Mouse (Mus musculus) limb, embryonic 11.5 days (tissue): ENCODE data around the gene Cdk16. TPM values are rescaled to one million over a fixed set of nuclear protein-coding genes. Genes with fewer than 3 reads are reported as not detected.
A peak's percentile ranks its signal among the peaks of the same experiment; 100 is the strongest.

Source experiments
- ATAC-seq: fragments of 200-750 bp; cut with Nextera tagmentation; 2 replicates; pipeline ENCODE4 v1.8.0; 2017; ENCODE audit warnings: low read depth; ENCODE audit not compliant: insufficient number of reproducible peaks, low FRiP score, low TSS enrichment
- DNase-seq: peaks from one replicate; pipeline ENCODE4 v3.0.0-alpha.2; 2015; ENCODE audit warnings: low spot score
- H3K27ac ChIP-seq: fragments of 300-500 bp; sonication (generic); replicated peaks from 2 replicates; pipeline ENCODE4 v1.5.1; 2014; ENCODE audit warnings: low read depth, mild to moderate bottlenecking, low read length
- H3K27me3 ChIP-seq: fragments of 300-500 bp; sonication (generic); 2 replicates; pipeline ENCODE4 v1.6.1; 2014; ENCODE audit warnings: mild to moderate bottlenecking, low read length, mixed read lengths; ENCODE audit not compliant: control insufficient read depth, insufficient read depth
- H3K36me3 ChIP-seq: fragments of 300-500 bp; sonication (generic); 2 replicates; pipeline ENCODE4 v1.6.1; 2014; ENCODE audit warnings: mild to moderate bottlenecking, low read length, moderate library complexity, mixed read lengths; ENCODE audit not compliant: control insufficient read depth, insufficient read depth
- H3K4me1 ChIP-seq: fragments of 300-500 bp; sonication (generic); 2 replicates; pipeline ENCODE4 v1.6.1; 2014; ENCODE audit warnings: low read length, mixed read lengths; ENCODE audit not compliant: control insufficient read depth, insufficient read depth
- H3K4me2 ChIP-seq: fragments of 300-500 bp; sonication (generic); 2 replicates; pipeline ENCODE4 v1.6.1; 2014; ENCODE audit warnings: low read depth, mild to moderate bottlenecking, moderate library complexity; ENCODE audit not compliant: severe bottlenecking
- H3K4me3 ChIP-seq: fragments of 300-500 bp; sonication (generic); 2 replicates; pipeline ENCODE4 v1.5.1; 2014; ENCODE audit warnings: low read depth, low read length
- H3K9ac ChIP-seq: fragments of 300-500 bp; sonication (generic); 2 replicates; pipeline ENCODE4 v1.6.1; 2014; ENCODE audit warnings: mild to moderate bottlenecking, low read length
- H3K9me3 ChIP-seq: fragments of 300-500 bp; sonication (generic); 2 replicates; pipeline ENCODE4 v1.6.1; 2016; ENCODE audit warnings: low read length; ENCODE audit not compliant: control insufficient read depth
- WGBS: fragments of 180-500 bp; shearing (Covaris S2); extraction: QIAGEN DNeasy Blood & Tissue Kit; methylation state at CpG from one replicate; pipeline ENCODE4 v1.1.7; 2014; 5-methylcytosine and 5-hydroxymethylcytosine counted together
- polyA plus RNA-seq: library from polyadenylated mRNA; unstranded; fragments of >200 nt; fragmentation: Nextera tagmentation; extraction: Ambion mirVana; gene quantifications from 2 replicates; pipeline ENCODE4 v1.2.1, GENCODE M21; 2014

The Cdk16 gene
- polyA plus RNA-seq, 1 experiment from 2014 or later = 97.3 TPM

- H3K4me3 ChIP-seq = peak overlapping the region; percentile 59
- H3K4me1 ChIP-seq = no peaks in the 10 kb centered on the region
- 15% methylated on average over 9 of the region's 9 CpGs for WGBS
- peaks cover 2% of the 10 kb centered on the region; the same call in 1 of the 2 replicates for H3K36me3 ChIP-seq
- peak overlapping the region; percentile 70 for H3K9ac ChIP-seq
- H3K4me2 ChIP-seq = peak overlapping the region; percentile 50
- no peak for ATAC-seq
- no peak overlapping the region; the same call in 1 of the 2 replicates for H3K27ac ChIP-seq
- no peaks in the 10 kb centered on the region for H3K27me3 ChIP-seq
- DNase-seq = no peak
- no peaks in the 10 kb centered on the region; the same call in 1 of the 2 replicates for H3K9me3 ChIP-seq
These were observed 24.3 kb upstream of the Cdk16 start for GRCm38 (mm10) chrX:20663444-20663790.

DNA sequence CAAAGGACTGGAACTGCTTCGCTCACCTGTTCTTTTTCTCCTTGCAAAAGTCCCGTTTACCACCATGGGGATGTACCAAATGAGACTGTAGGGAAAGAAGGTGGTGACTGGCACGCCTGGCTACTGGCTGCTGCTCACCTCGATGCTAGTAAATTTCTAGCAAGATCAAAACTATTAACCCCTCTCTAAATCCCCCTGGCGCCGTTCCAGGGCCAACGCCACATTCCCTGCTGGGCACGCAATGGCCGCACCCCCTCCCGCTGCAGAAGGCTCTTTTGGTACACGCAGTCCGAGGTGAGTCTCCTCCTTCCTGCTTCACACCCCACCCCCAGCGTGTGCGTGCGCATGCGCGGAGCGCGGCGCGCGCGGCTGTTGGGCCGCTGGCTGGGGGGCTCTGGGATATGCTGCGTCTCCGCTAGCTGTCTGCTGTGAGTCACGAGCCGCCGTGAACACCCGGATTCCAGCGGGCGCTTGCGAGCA is 354 bp downstream of the Cdk16 start:
- H3K27me3 ChIP-seq = no peaks in the 10 kb centered on the region
- WGBS = 18% methylated on average over 33 of the region's 33 CpGs
- no peaks in the 10 kb centered on the region for H3K36me3 ChIP-seq
- H3K4me3 ChIP-seq = peak overlapping the region; percentile 48
- peak overlapping the region; percentile 95 for H3K27ac ChIP-seq
- H3K9me3 ChIP-seq = no peaks in the 10 kb centered on the region
- ATAC-seq (peak; percentile 87), DNase-seq (peak; percentile 80)
- H3K9ac ChIP-seq = peak overlapping the region; percentile 81
- no peaks in the 10 kb centered on the region for H3K4me1 ChIP-seq
- peak overlapping the region; percentile 53 for H3K4me2 ChIP-seq

DNA sequence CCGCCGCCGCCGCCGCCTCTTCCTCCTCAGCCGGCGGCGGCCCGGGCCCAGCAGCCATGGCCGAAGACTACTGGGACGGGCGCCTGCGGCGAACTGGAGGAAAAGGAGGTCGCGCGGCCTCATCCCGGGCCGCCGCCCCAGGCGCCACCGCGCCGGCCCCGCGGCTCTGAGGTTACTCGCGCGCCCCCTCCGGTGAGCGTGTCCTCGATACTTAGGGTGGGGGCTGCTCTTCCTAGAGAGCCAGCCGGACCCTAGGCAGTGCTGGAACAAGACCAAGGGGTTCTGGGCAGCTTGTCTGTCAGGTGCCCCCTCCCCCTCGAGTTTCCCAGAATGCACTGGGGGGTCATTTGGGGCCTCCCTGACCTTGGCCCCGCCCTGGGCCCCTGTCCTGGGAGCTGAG is 861 bp downstream of the Cdk16 start:
- 10% methylated on average over 21 of the region's 35 CpGs for WGBS
- peak overlapping the region; percentile 95 for H3K27ac ChIP-seq

DNA sequence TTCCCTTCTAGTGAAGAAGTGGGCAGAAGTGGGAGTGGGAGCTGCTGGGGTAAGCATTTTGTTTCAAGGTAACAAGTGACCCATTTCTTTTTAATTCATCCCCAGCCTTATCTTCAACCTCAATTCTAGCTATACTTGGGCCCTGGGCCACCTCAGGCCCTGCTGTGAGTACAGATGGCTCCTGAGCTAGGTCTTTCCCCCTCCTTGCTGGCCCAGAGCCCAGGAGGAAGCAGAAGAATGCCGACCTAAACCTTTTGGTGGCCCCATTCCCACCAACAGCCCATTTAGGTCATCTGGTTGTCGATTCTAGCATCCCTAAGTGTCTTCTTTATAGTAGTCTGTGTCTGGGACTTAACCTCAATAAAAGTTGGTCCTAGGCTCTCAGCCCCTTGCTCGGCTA is 3.8 kb downstream of the Cdk16 start:
- H3K4me2 ChIP-seq = no peak overlapping the region
- whole genome bisulfite sequencing = 82% methylated on average over 3 of the region's 3 CpGs
- H3K9ac ChIP-seq = no peak overlapping the region
- H3K27ac ChIP-seq = no peak overlapping the region
- ATAC-seq (no peak), DNase-seq (no peak)
- H3K9me3 ChIP-seq = no peaks in the 10 kb centered on the region
- H3K4me3 ChIP-seq = no peak overlapping the region
- 0 out of 2 replicates have a peak, but pooled peaks cover 4% of the 10 kb centered on the region for H3K36me3 ChIP-seq
- no peaks in the 10 kb centered on the region for H3K4me1 ChIP-seq
- no peaks in the 10 kb centered on the region for H3K27me3 ChIP-seq

More for the DNA sequence above, 861 bp downstream of the Cdk16 start:
- peak; percentile 70 for DNase-seq
- Histone ChIP-seq H3K4me3 (peak overlapping the region; percentile 48), H3K9ac (peak overlapping the region; percentile 81), H3K36me3 (no peaks in the 10 kb centered on the region), H3K4me2 (peak overlapping the region; percentile 53), H3K4me1 (no peaks in the 10 kb centered on the region), H3K9me3 (no peaks in the 10 kb centered on the region), H3K27me3 (no peaks in the 10 kb centered on the region)
- ATAC-seq = peak; percentile 70

DNA sequence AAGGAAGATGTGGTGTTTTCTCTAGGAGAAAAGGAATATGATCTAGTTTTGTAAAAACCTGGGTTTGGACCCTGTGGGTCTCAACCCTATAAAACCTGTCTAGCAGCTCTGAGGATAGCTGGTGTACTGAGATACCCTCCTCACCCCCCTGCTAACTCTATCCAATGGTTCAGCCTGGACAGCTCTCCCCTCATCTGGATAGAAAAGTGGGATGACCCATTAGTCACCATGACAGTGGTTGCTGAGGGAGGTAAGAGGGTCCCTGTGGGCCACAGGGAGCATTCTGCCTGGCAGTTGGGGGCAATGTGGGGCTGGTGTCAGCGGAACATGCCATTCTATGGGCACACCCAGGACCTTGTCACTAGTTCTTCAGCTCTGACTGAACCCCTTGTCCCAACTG is 4.9 kb downstream of the Cdk16 start:
- Histone ChIP-seq H3K27ac (no peak overlapping the region), H3K4me1 (no peaks in the 10 kb centered on the region), H3K4me3 (no peak overlapping the region), H3K27me3 (no peaks in the 10 kb centered on the region), H3K9ac (no peak overlapping the region), H3K4me2 (no peak overlapping the region), H3K9me3 (no peaks in the 10 kb centered on the region), H3K36me3 (peaks cover 4% of the 10 kb centered on the region; the same call in 1 of the 2 replicates)
- no peak for DNase-seq
- ATAC-seq = no peak
- WGBS = 83% methylated on average over 1 of the region's 1 CpGs

DNA sequence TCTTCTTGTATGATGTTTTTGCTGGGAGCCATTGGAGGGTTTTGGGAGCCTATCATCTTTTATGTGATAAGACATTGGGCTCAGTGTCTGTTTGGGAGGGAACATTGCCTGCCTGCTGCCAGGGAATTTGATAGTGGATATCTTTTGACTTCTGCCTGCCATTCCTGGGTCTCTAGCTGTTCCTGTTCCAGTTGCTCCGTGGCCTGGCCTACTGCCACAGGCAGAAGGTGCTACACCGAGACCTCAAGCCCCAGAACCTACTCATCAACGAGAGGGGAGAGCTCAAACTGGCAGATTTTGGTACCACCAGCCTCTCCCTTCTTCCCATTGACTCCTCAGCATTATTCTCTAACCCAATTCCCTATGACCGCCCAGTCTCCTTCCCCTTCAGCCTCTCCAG is 8.1 kb downstream of the Cdk16 start:
- H3K4me3 ChIP-seq = no peak overlapping the region
- H3K27me3 ChIP-seq = no peaks in the 10 kb centered on the region
- DNase-seq (no peak), ATAC-seq (no peak)
- peaks cover 4% of the 10 kb centered on the region; the same call in 1 of the 2 replicates for H3K36me3 ChIP-seq
- H3K27ac ChIP-seq = no peak overlapping the region
- H3K9ac ChIP-seq = no peak overlapping the region
- no peak overlapping the region for H3K4me2 ChIP-seq
- no peaks in the 10 kb centered on the region for H3K9me3 ChIP-seq
- 86% methylated on average over 4 of the region's 4 CpGs for WGBS
- no peaks in the 10 kb centered on the region for H3K4me1 ChIP-seq

- DNase-seq (peak; percentile 67), ATAC-seq (peak; percentile 58)
- WGBS = 17% methylated on average over 32 of the region's 32 CpGs
- no peaks in the 10 kb centered on the region for H3K36me3 ChIP-seq
- peak within 1 kb of the TSS; percentile 84 for H3K27ac ChIP-seq
- H3K4me1 ChIP-seq = no peaks in the 10 kb centered on the region
- H3K4me3 ChIP-seq = peak within 1 kb of the TSS; percentile 49
- no peaks in the 10 kb centered on the region for H3K9me3 ChIP-seq
- peak within 1 kb of the TSS; percentile 44 for H3K4me2 ChIP-seq
- H3K9ac ChIP-seq = peak within 1 kb of the TSS; percentile 55
- no peaks in the 10 kb centered on the region for H3K27me3 ChIP-seq
These were observed 16.1 kb downstream of the Cdk16 start, which contains the start of gene Usp11 for GRCm38 (mm10) chrX:20703741-20704290. Gene Usp11 (plus strand): TSS chrX:20703906.

GRCm38 (mm10) chrX:20704295-20705082 is 16.7 kb downstream of the Cdk16 start:
- WGBS = 15% methylated on average over 32 of the region's 32 CpGs
- ATAC-seq = peak; percentile 98

More at GRCm38 (mm10) chrX:20704295-20705082, 16.7 kb downstream of the Cdk16 start:
- H3K4me1 ChIP-seq = no peaks in the 10 kb centered on the region
- peak overlapping the region; percentile 49 for H3K4me3 ChIP-seq
- peak; percentile 84 for DNase-seq
- H3K9ac ChIP-seq = peak overlapping the region; percentile 55
- H3K27me3 ChIP-seq = no peaks in the 10 kb centered on the region
- H3K36me3 ChIP-seq = no peaks in the 10 kb centered on the region
- no peaks in the 10 kb centered on the region for H3K9me3 ChIP-seq
- peak overlapping the region; percentile 84 for H3K27ac ChIP-seq
- peak overlapping the region; percentile 44 for H3K4me2 ChIP-seq
